Mouse (Mus musculus) myocyte (in vitro differentiated cells): ENCODE measurements at regions not wholly inside any gene's neighbourhood (a gene's known extent, or its start where the extent isn't known, plus 50 kb on each side); places are given as distances from the start of the nearest gene placed in this dataset.

Source experiments
- H3K27me3 ChIP-seq: one replicate; pipeline ENCODE4 v1.6.1; 2011; ENCODE audit not compliant: control insufficient read depth, insufficient read depth, insufficient read length
- H3K36me3 ChIP-seq: one replicate; pipeline ENCODE4 v1.6.1; 2011; ENCODE audit not compliant: control insufficient read depth, insufficient read depth
- H3K4me2 ChIP-seq: one replicate; pipeline ENCODE4 v1.6.1; 2011; ENCODE audit warnings: low read depth, control low read depth
- H3K4me3 ChIP-seq: one replicate; pipeline ENCODE4 v1.5.1; 2011; ENCODE audit warnings: mild to moderate bottlenecking, control low read depth, moderate library complexity
- H3K79me2 ChIP-seq: one replicate; pipeline ENCODE4 v1.6.1; 2011; ENCODE audit not compliant: control insufficient read depth, insufficient read depth
- H3ac ChIP-seq: one replicate; pipeline ENCODE4 v1.6.1; 2011; ENCODE audit not compliant: control insufficient read depth, insufficient read length
- CEBPB ChIP-seq: IDR thresholded peaks from 2 replicates; pipeline ENCODE4 v1.6.1; 2011; ENCODE audit warnings: mild to moderate bottlenecking, moderate library complexity; ENCODE audit not compliant: poor library complexity, insufficient read depth, severe bottlenecking
- E2F4 ChIP-seq: IDR thresholded peaks from one replicate; pipeline ENCODE4 v1.6.1; 2011; ENCODE audit warnings: mild to moderate bottlenecking, control low read depth, moderate library complexity; ENCODE audit not compliant: insufficient read depth
- MAX ChIP-seq: IDR thresholded peaks from one replicate; pipeline ENCODE4 v1.6.1; 2011; ENCODE audit warnings: low read depth, mild to moderate bottlenecking, control low read depth
- MYOD1 ChIP-seq, 3 experiments: IDR thresholded peaks; one replicate each; pipeline ENCODE4 v1.6.1; 2011; ENCODE audit warnings: control low read depth in 2 of 3, low read depth in 2 of 3, mild to moderate bottlenecking in 2 of 3, moderate library complexity in 1 of 3; ENCODE audit not compliant: insufficient read length in 2 of 3, control insufficient read depth in 1 of 3
- MYOG ChIP-seq, 3 experiments: IDR thresholded peaks; one replicate each; pipeline ENCODE4 v1.6.1; 2011; ENCODE audit warnings: control low read depth in 2 of 3, low read depth in 2 of 3, mild to moderate bottlenecking in 2 of 3; ENCODE audit not compliant: insufficient read length in 2 of 3, control insufficient read depth in 1 of 3, insufficient read depth in 1 of 3
- POLR2A ChIP-seq: IDR thresholded peaks from one replicate; pipeline ENCODE4 v1.6.1; 2011; ENCODE audit warnings: low read depth, mild to moderate bottlenecking, control low read depth, moderate library complexity; ENCODE audit not compliant: insufficient read length
- POLR2AphosphoS2 ChIP-seq: IDR thresholded peaks from one replicate; pipeline ENCODE4 v1.6.1; 2011; ENCODE audit warnings: low read depth, control low read depth; ENCODE audit not compliant: insufficient read length
- REST ChIP-seq: IDR thresholded peaks from one replicate; pipeline ENCODE4 v1.6.1; 2011; ENCODE audit warnings: mild to moderate bottlenecking, control low read depth, moderate library complexity; ENCODE audit not compliant: insufficient read depth, insufficient read length
- SRF ChIP-seq: IDR thresholded peaks from one replicate; pipeline ENCODE4 v1.6.1; 2011; ENCODE audit warnings: low read depth; ENCODE audit not compliant: control insufficient read depth, insufficient read length
- TCF12 ChIP-seq: IDR thresholded peaks from one replicate; pipeline ENCODE4 v1.6.1; 2011; ENCODE audit warnings: mild to moderate bottlenecking, control low read depth; ENCODE audit not compliant: poor library complexity, insufficient read depth, severe bottlenecking
- TCF3 ChIP-seq: IDR thresholded peaks from one replicate; pipeline ENCODE4 v1.6.1; 2011; ENCODE audit warnings: low read depth, control low read depth; ENCODE audit not compliant: insufficient read length
- USF1 ChIP-seq: IDR thresholded peaks from one replicate; pipeline ENCODE4 v1.6.1; 2011; ENCODE audit warnings: low read depth, mild to moderate bottlenecking, control low read depth, moderate library complexity

DNA sequence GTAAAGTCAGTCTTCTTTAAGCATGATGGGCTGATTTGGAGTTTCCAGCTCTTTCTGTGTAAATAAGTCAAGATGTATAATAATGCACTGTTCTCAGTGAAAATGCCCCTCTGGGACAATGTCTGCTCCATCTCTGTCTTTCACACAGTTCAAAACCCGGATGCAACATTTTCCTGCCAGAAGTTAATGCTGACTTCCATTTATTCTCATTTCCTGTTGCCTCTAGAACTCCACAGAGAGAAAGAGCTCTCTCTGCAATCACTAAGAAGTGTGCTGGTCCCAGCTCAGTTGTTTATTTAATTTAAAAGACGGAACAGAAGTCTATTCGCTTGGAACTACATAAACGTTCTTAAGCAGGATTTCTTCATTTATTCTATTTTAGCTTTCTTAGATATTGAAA lies 92.0 kb upstream of the Hpgd start:
- TF ChIP-seq E2F4, result no peak
- TF ChIP-seq POLR2A, result no peak
- TF ChIP-seq USF1, result no peak
- no peak for TF ChIP-seq REST
- no peak for TF ChIP-seq SRF
- TF ChIP-seq TCF3, result no peak
- TF ChIP-seq POLR2AphosphoS2, result no peak
- no peak for TF ChIP-seq TCF12
- no peak for TF ChIP-seq MYOD1 (IDR thresholded peaks at IDR 0.05; ENCODE audit: control insufficient read depth in 1 of 3, insufficient read length in 2 of 3, low read depth in 2 of 3)
- no peak for TF ChIP-seq MAX
- no peak for TF ChIP-seq CEBPB
- TF ChIP-seq MYOG (IDR thresholded peaks at IDR 0.05; ENCODE audit: control insufficient read depth in 1 of 3, insufficient read depth in 1 of 3, insufficient read length in 2 of 3, low read depth in 2 of 3), result no peak
- no peaks in the 10 kb centered on the region for H3K27me3 ChIP-seq
- H3K79me2 ChIP-seq, result no peaks in the 10 kb centered on the region
- no peak overlapping the region for H3ac ChIP-seq
- no peak overlapping the region for H3K4me3 ChIP-seq
- H3K36me3 ChIP-seq, result no peaks in the 10 kb centered on the region
- no peak overlapping the region for H3K4me2 ChIP-seq

DNA sequence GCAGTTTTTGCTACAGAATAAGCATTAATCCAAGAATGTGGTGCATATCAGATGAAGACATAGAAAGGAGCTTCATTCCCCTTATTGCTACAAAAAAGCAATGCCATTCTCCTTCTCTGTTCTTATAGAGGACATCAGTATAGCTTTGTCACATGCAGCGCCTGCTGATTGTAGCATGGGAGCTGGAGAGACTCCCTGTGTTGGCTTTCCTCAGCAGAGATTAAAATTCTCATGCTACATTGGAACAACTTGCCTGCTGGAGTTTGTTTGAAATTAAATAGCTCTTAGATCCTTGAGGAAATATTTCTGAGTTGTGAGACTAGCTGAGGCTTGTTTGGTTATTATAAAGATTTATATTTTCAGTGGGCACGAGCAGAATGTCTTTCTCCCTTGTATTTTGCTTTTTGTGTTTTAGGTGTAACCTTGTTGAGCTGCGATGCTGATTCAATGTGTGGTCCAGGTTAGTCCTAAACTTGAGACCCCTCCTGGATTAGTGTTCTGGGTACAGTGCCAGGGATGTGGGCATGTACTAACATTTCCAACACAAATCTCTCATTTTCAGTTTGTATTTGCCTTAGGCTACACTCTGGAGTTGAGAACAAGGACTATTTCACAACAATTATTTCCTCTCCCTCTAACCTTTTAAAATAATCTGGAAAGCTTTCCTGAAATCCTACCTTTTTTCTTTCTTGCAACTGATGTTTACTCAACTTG lies 82.3 kb upstream of the Hpgd start:
- H3K27me3 ChIP-seq, result no peaks in the 10 kb centered on the region
- H3K4me3 ChIP-seq, result no peak overlapping the region
- no peak overlapping the region for H3ac ChIP-seq
- TF ChIP-seq POLR2A (no peak), TCF3 (no peak), MYOG (IDR thresholded peaks at IDR 0.05; ENCODE audit: control insufficient read depth in 1 of 3, insufficient read depth in 1 of 3, insufficient read length in 2 of 3, low read depth in 2 of 3) (no peak), REST (no peak), SRF (no peak)
- no peaks in the 10 kb centered on the region for H3K79me2 ChIP-seq
- H3K4me2 ChIP-seq, result no peak overlapping the region
- no peaks in the 10 kb centered on the region for H3K36me3 ChIP-seq

DNA sequence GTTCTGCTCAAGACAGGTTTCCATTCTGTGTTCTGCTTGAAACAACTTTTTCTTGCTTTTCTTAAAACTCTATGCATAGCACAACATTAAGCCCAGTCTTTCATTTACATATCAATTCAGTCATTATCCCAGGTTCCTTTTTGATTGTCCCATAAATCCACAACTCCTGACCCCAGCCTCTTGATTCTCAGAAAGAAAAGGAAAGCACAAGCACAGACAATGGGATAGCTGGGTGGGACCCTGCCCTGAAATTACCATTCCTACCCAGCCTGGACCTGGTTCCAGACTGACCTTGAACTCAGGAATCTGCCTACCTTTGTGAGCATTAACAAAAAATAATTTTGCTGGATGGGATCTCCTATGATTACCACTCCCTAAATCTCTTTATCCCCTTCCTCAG lies 75.5 kb upstream of the Hpgd start:
- no peak overlapping the region for H3K4me2 ChIP-seq
- no peaks in the 10 kb centered on the region for H3K36me3 ChIP-seq
- no peaks in the 10 kb centered on the region for H3K79me2 ChIP-seq
- TF ChIP-seq POLR2A (no peak), SRF (no peak), MYOD1 (IDR thresholded peaks at IDR 0.05; ENCODE audit: control insufficient read depth in 1 of 3, insufficient read length in 2 of 3, low read depth in 2 of 3) (no peak), MAX (no peak)
- no peak overlapping the region for H3K4me3 ChIP-seq
- H3K27me3 ChIP-seq, result no peaks in the 10 kb centered on the region
- no peak overlapping the region for H3ac ChIP-seq

DNA sequence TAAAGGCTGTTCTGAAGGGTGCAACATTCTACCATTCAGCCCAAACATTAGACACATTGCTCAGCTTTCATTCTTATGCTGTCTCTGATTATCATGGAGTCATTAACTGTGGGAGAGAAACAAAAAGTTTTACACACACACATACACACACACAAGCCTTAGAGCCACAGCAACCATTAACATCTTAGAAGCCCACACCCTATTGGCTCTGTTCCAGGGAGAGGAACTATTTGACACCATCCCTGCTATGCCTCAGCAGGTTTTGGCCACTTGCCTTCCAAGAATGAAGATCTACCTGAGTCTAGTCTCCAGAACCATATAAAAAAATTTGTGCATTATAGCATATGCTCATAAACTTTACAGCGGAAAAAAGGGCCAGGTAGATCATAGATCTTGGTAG lies 75.0 kb upstream of the Hpgd start:
- Histone ChIP-seq H3ac (no peak overlapping the region), H3K4me2 (no peak overlapping the region), H3K36me3 (no peaks in the 10 kb centered on the region), H3K4me3 (no peak overlapping the region), H3K27me3 (no peaks in the 10 kb centered on the region), H3K79me2 (no peaks in the 10 kb centered on the region)
- TF ChIP-seq SRF, result no peak
- TF ChIP-seq USF1, result no peak
- no peak for TF ChIP-seq TCF12
- TF ChIP-seq MYOG (IDR thresholded peaks at IDR 0.05; ENCODE audit: control insufficient read depth in 1 of 3, insufficient read depth in 1 of 3, insufficient read length in 2 of 3, low read depth in 2 of 3), result no peak
- TF ChIP-seq POLR2AphosphoS2, result no peak
- TF ChIP-seq E2F4, result no peak
- TF ChIP-seq REST, result no peak
- no peak for TF ChIP-seq CEBPB

DNA sequence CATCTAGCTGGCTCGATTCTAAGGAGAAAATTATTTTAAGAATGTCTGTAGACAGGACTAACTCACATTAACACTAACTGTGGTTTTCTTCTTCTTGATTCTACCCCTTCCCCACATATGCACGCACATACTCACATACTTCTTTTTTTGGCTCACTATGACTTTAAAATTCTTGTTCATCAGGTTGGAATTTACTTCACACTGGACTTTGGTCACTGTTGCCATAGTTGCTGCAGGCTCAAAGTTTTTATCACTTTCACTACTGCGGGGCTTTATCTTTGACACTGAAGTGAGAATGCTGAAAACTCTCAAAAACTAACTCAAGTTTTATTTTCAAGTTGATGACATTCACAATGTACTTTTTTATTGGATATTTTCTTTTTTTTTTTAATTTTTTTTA lies 71.4 kb upstream of the Hpgd start:
- Histone ChIP-seq H3K79me2 (no peaks in the 10 kb centered on the region), H3ac (no peak overlapping the region), H3K36me3 (no peaks in the 10 kb centered on the region), H3K4me2 (no peak overlapping the region), H3K27me3 (no peaks in the 10 kb centered on the region), H3K4me3 (no peak overlapping the region)
- TF ChIP-seq MAX (no peak), SRF (no peak), MYOG (IDR thresholded peaks at IDR 0.05; ENCODE audit: control insufficient read depth in 1 of 3, insufficient read depth in 1 of 3, insufficient read length in 2 of 3, low read depth in 2 of 3) (no peak), CEBPB (no peak), POLR2AphosphoS2 (no peak), MYOD1 (IDR thresholded peaks at IDR 0.05; ENCODE audit: control insufficient read depth in 1 of 3, insufficient read length in 2 of 3, low read depth in 2 of 3) (no peak), TCF12 (no peak), E2F4 (no peak), POLR2A (no peak)
